In the genomic region with DNA sequence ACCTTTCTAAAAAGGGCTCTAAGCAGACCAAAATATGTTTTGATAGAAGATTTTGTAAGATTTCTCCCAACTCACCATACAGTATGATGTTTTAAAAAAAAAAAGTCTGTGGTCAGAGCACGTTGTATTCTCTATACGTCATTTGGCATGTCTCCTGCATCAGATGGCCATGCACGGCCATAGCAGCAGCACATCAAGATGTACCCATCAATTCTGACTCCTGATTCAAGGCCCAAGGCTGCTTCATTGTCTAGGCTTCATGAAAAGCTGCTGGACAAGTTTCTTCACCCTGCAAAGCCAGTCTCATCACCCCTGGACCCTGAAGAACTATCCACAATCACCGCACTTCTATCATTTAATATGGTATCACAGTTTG, we compare ENCODE assay signal across 20 mouse cellular contexts. TPM values are rescaled to one million over a fixed set of nuclear protein-coding genes. Genes with fewer than 3 reads are reported as not detected.
DNase-seq lines count a peak whose midpoint lies in the region; ATAC-seq and TF ChIP-seq lines count a peak whose summit lies in the region.
"Had no signal": no experiment of that assay in that cellular context is flagged by ENCODE, and none has a peak within 500 bp of the region (broad histone marks: within the 10 kb centered on the region; RNA-seq: fewer than 3 reads in every experiment).

No protein-coding gene starts in this region.

- no peaks in the 10 kb centered on the region for H3K27me3 ChIP-seq in embryonic facial prominence, embryonic 12.5 days
- H3K27me3 ChIP-seq in embryonic facial prominence, embryonic 10.5 days (replicated peaks; ENCODE audit: low read depth, poor library complexity, severe bottlenecking): no peaks in the 10 kb centered on the region
- H3K27me3 ChIP-seq in hindbrain, embryonic 13.5 days: no peaks in the 10 kb centered on the region
- no peaks in the 10 kb centered on the region for H3K27me3 ChIP-seq in hindbrain, embryonic 16.5 days (replicated peaks; ENCODE audit: control insufficient read depth, insufficient read depth, low read length)
- H3K27me3 ChIP-seq in myocyte (ENCODE audit: control insufficient read depth, insufficient read depth, insufficient read length): no peaks in the 10 kb centered on the region

- H3K4me3 ChIP-seq in embryonic facial prominence, embryonic 12.5 days: no peak overlapping the region
- H3K4me3 ChIP-seq in embryonic facial prominence, embryonic 10.5 days: no peak overlapping the region
- H3K4me3 ChIP-seq in hindbrain, embryonic 13.5 days: no peak overlapping the region
- no peak overlapping the region for H3K4me3 ChIP-seq in hindbrain, embryonic 16.5 days (ENCODE audit: low read length)
- no peak overlapping the region for H3K4me3 ChIP-seq in myocyte

- ATAC-seq in embryonic facial prominence, embryonic 12.5 days (ENCODE audit: insufficient number of reproducible peaks, insufficient read depth, low FRiP score, low TSS enrichment): no peak
- no peak for ATAC-seq in hindbrain, embryonic 13.5 days (ENCODE audit: low FRiP score)
- ATAC-seq in hindbrain, embryonic 16.5 days: no peak
- ATAC-seq: CD4-positive, CD25-positive, alpha-beta regulatory T cell, adult 4 months had no signal

- peaks cover 24% of the 10 kb centered on the region for H3K36me3 ChIP-seq in embryonic facial prominence, embryonic 12.5 days
- H3K36me3 ChIP-seq in embryonic facial prominence, embryonic 10.5 days (replicated peaks): peaks cover 25% of the 10 kb centered on the region
- H3K36me3 ChIP-seq in hindbrain, embryonic 13.5 days: peaks cover 24% of the 10 kb centered on the region
- H3K36me3 ChIP-seq in hindbrain, embryonic 16.5 days (ENCODE audit: control insufficient read depth, insufficient read depth, low read length): peaks cover 18% of the 10 kb centered on the region
- peaks cover 23% of the 10 kb centered on the region for H3K36me3 ChIP-seq in myocyte (ENCODE audit: control insufficient read depth, insufficient read depth)

- peak overlapping the region; percentile 7; the same call in 1 of the 2 replicates for H3K27ac ChIP-seq in embryonic facial prominence, embryonic 12.5 days
- no peak overlapping the region for H3K27ac ChIP-seq in embryonic facial prominence, embryonic 10.5 days (replicated peaks)
- no peak overlapping the region for H3K27ac ChIP-seq in hindbrain, embryonic 13.5 days
- no peak overlapping the region for H3K27ac ChIP-seq in hindbrain, embryonic 16.5 days (ENCODE audit: low read depth, low read length)

- 0 out of 2 replicates have a peak overlapping the region, but pooled peaks have one; percentile 7 for H3K4me2 ChIP-seq in embryonic facial prominence, embryonic 12.5 days (replicated peaks)
- no peak overlapping the region for H3K4me2 ChIP-seq in hindbrain, embryonic 13.5 days
- no peak overlapping the region for H3K4me2 ChIP-seq in hindbrain, embryonic 16.5 days (ENCODE audit: low read length)
- H3K4me2 ChIP-seq in myocyte (ENCODE audit: low read depth): peak overlapping the region; percentile 13

- no peaks in the 10 kb centered on the region for H3K9me3 ChIP-seq in embryonic facial prominence, embryonic 12.5 days
- H3K9me3 ChIP-seq in embryonic facial prominence, embryonic 10.5 days: no peaks in the 10 kb centered on the region
- H3K9me3 ChIP-seq in hindbrain, embryonic 13.5 days: no peaks in the 10 kb centered on the region
- H3K9me3 ChIP-seq in hindbrain, embryonic 16.5 days (ENCODE audit: control insufficient read depth, low read length): no peaks in the 10 kb centered on the region
- H3K9me3 ChIP-seq: G1E had no signal

- no peak overlapping the region for H3K9ac ChIP-seq in embryonic facial prominence, embryonic 12.5 days
- peak overlapping the region; percentile 29; the same call in 1 of the 2 replicates for H3K9ac ChIP-seq in hindbrain, embryonic 13.5 days
- H3K9ac ChIP-seq in hindbrain, embryonic 16.5 days (ENCODE audit: low read depth, low read length): no peak overlapping the region

- no peak for TF ChIP-seq POLR2A in myocyte (IDR thresholded peaks at IDR 0.05; ENCODE audit: insufficient read length, low read depth)

- H3ac ChIP-seq in myocyte (ENCODE audit: control insufficient read depth, insufficient read length): no peak overlapping the region

- no peak for DNase-seq in embryonic facial prominence, embryonic 10.5 days (ENCODE audit: low spot score)
- peak; percentile 63 for DNase-seq in NIH3T3 (ENCODE audit: low read depth)
- no peak for DNase-seq in right cerebral cortex, postnatal 14 days
- DNase-seq in thymus, postnatal 36 days: no peak
- DNase-seq: cerebellum, adult 9-11 months; gastrocnemius, postnatal 36 days; kidney, adult 11 months; layer of hippocampus, adult 9-11 months; liver; lung, adult 18-20 months; thymus, adult 2 months had no signal

- 60% methylated on average over 4 of the region's 4 CpGs for WGBS in embryonic facial prominence, embryonic 12.5 days
- WGBS in embryonic facial prominence, embryonic 10.5 days: 64% methylated on average over 4 of the region's 4 CpGs
- WGBS in hindbrain, embryonic 13.5 days: 67% methylated on average over 4 of the region's 4 CpGs
- WGBS in hindbrain, embryonic 16.5 days: 59% methylated on average over 4 of the region's 4 CpGs

- H3K4me1 ChIP-seq in embryonic facial prominence, embryonic 12.5 days: peaks cover 41% of the 10 kb centered on the region
- peaks cover 32% of the 10 kb centered on the region for H3K4me1 ChIP-seq in embryonic facial prominence, embryonic 10.5 days
- H3K4me1 ChIP-seq in hindbrain, embryonic 13.5 days (replicated peaks): peaks cover 48% of the 10 kb centered on the region
- H3K4me1 ChIP-seq in hindbrain, embryonic 16.5 days (ENCODE audit: control insufficient read depth, insufficient read depth, low read depth, low read length): peaks cover 19% of the 10 kb centered on the region

- H3K79me2 ChIP-seq in myocyte (ENCODE audit: control insufficient read depth, insufficient read depth): peaks cover 91% of the 10 kb centered on the region

TF ChIP-seq in myocyte, 11 proteins besides CTCF, POLR2A, EP300 and RAD21:
- TF ChIP-seq USF1 (IDR thresholded peaks at IDR 0.05; ENCODE audit: low read depth): no peak
- no peak for TF ChIP-seq SRF (IDR thresholded peaks at IDR 0.05; ENCODE audit: control insufficient read depth, insufficient read length, low read depth)

RNA-seq across cellular contexts. Expression of gene Spty2d1, which starts 6.3 kb away (rescaled TPM):
- 16.6 and 18.1 TPM in 2 replicates for polyA plus RNA-seq in embryonic facial prominence, embryonic 12.5 days (2016; fragmentation: Nextera tagmentation; extraction: Ambion mirVana)
- 12.4 and 12.8 TPM in 2 replicates for polyA plus RNA-seq in embryonic facial prominence, embryonic 10.5 days (2016; fragmentation: Nextera tagmentation; extraction: Ambion mirVana)
- polyA plus RNA-seq in hindbrain, embryonic 13.5 days (2015; fragmentation: Nextera tagmentation; extraction: Ambion mirVana): 8.9 and 9.8 TPM in 2 replicates
- 7.4 and 8.0 TPM in 2 replicates for polyA plus RNA-seq in hindbrain, embryonic 16.5 days (2015; fragmentation: Nextera tagmentation; extraction: Ambion mirVana)
- 12.0 TPM for polyA plus RNA-seq in myocyte (2012; fragmentation: generic; extraction: Trizol)

RNA-seq across cellular contexts. Expression of gene Gm9999, which starts 18.5 kb away (rescaled TPM):
- not detected in 2 replicates for polyA plus RNA-seq in embryonic facial prominence, embryonic 12.5 days (2016; fragmentation: Nextera tagmentation; extraction: Ambion mirVana)
- polyA plus RNA-seq in embryonic facial prominence, embryonic 10.5 days (2016; fragmentation: Nextera tagmentation; extraction: Ambion mirVana): not detected in 2 replicates
- polyA plus RNA-seq in hindbrain, embryonic 13.5 days (2015; fragmentation: Nextera tagmentation; extraction: Ambion mirVana): not detected in 2 replicates
- polyA plus RNA-seq in hindbrain, embryonic 16.5 days (2015; fragmentation: Nextera tagmentation; extraction: Ambion mirVana): not detected in 2 replicates
- polyA plus RNA-seq in myocyte (2012; fragmentation: generic; extraction: Trizol): not detected
- polyA plus RNA-seq: CD4-positive, CD25-positive, alpha-beta regulatory T cell, adult 4 months; G1E; heart, embryonic 16.5 days; hindbrain, embryonic 11.5 days; neural tube, embryonic 14.5 days had no signal

RNA-seq across cellular contexts. Expression of gene Uevld, which starts 43.6 kb away (rescaled TPM):
- 11.1 and 13.0 TPM in 2 replicates for polyA plus RNA-seq in embryonic facial prominence, embryonic 12.5 days (2016; fragmentation: Nextera tagmentation; extraction: Ambion mirVana)
- polyA plus RNA-seq in embryonic facial prominence, embryonic 10.5 days (2016; fragmentation: Nextera tagmentation; extraction: Ambion mirVana): 12.7 TPM in 2 replicates
- polyA plus RNA-seq in hindbrain, embryonic 13.5 days (2015; fragmentation: Nextera tagmentation; extraction: Ambion mirVana): 5.0 and 5.9 TPM in 2 replicates
- 4.7 and 5.0 TPM in 2 replicates for polyA plus RNA-seq in hindbrain, embryonic 16.5 days (2015; fragmentation: Nextera tagmentation; extraction: Ambion mirVana)
- polyA plus RNA-seq in myocyte (2012; fragmentation: generic; extraction: Trizol): 3.6 TPM

RNA-seq across cellular contexts. Expression of gene Tmem86a, which starts 48.5 kb away (rescaled TPM):
- 21.3 and 23.2 TPM in 2 replicates for polyA plus RNA-seq in embryonic facial prominence, embryonic 12.5 days (2016; fragmentation: Nextera tagmentation; extraction: Ambion mirVana)
- polyA plus RNA-seq in embryonic facial prominence, embryonic 10.5 days (2016; fragmentation: Nextera tagmentation; extraction: Ambion mirVana): 11.3 and 11.7 TPM in 2 replicates
- polyA plus RNA-seq in hindbrain, embryonic 13.5 days (2015; fragmentation: Nextera tagmentation; extraction: Ambion mirVana): 24.4 and 27.1 TPM in 2 replicates
- polyA plus RNA-seq in hindbrain, embryonic 16.5 days (2015; fragmentation: Nextera tagmentation; extraction: Ambion mirVana): 25.9 and 27.3 TPM in 2 replicates
- polyA plus RNA-seq in myocyte (2012; fragmentation: generic; extraction: Trizol): 28.6 TPM

Comparison
In these comparisons a context has a peak if more than half of its experiments do, and no peak if none do; other contexts are left out.
1. H3K4me2 ChIP-seq: peak in embryonic facial prominence, embryonic 12.5 days (single experiment) and myocyte (single experiment); none in hindbrain, embryonic 13.5 days (single experiment) and hindbrain, embryonic 16.5 days (single experiment).